Mouse (Mus musculus) cerebellum, adult 2 months (tissue): ENCODE results near the gene Serpina1b. TPM values are rescaled to one million over a fixed set of nuclear protein-coding genes. Genes with fewer than 3 reads are reported as not detected.

Source experiments
- DNase-seq, 2 experiments: peaks; one replicate each; pipeline ENCODE4 v3.0.0; 2021
- H3K27ac ChIP-seq: fragments of 200-500 bp; 2 replicates; pipeline ENCODE4 v1.5.1; 2012; ENCODE audit warnings: low read length, control low read depth, inconsistent platforms; ENCODE audit not compliant: insufficient read depth
- H3K27me3 ChIP-seq: fragments of 200-500 bp; 2 replicates; pipeline ENCODE4 v1.6.1; 2012; ENCODE audit warnings: inconsistent platforms, mild to moderate bottlenecking, low read length, moderate library complexity; ENCODE audit not compliant: control insufficient read depth, insufficient read depth
- H3K4me1 ChIP-seq: fragments of 200-500 bp; 2 replicates; pipeline ENCODE4 v1.6.1; 2011; ENCODE audit warnings: low read length; ENCODE audit not compliant: control insufficient read depth, insufficient read depth
- H3K4me3 ChIP-seq: fragments of 200-500 bp; replicated peaks from 2 replicates; pipeline ENCODE3; 2011; ENCODE audit warnings: mild to moderate bottlenecking, low read depth, low read length, control low read depth; ENCODE audit not compliant: insufficient read depth
- CTCF ChIP-seq: fragments of 200-500 bp; IDR thresholded peaks from 2 replicates; pipeline ENCODE4 v1.5.1; 2011; ENCODE audit warnings: low read depth, mild to moderate bottlenecking, control low read depth, low read length, moderate library complexity, borderline replicate concordance; ENCODE audit not compliant: insufficient read depth
- POLR2A ChIP-seq: fragments of 200-500 bp; IDR thresholded peaks from 2 replicates; pipeline ENCODE4 v1.6.1; 2011; ENCODE audit warnings: low read length, control low read depth, borderline replicate concordance; ENCODE audit not compliant: insufficient read depth
- WGBS: fragments of 180-500 bp; shearing (Covaris S2); methylation state at CpG from one replicate; pipeline ENCODE4 v1.1.7; 2018; 5-methylcytosine and 5-hydroxymethylcytosine counted together
- polyA plus RNA-seq: library from polyadenylated mRNA; depleted of rRNA; stranded (reverse); fragments of >200 nt; gene quantifications from 2 replicates; pipeline ENCODE4 v1.2.3, GENCODE M21; 2012

Serpina1b gene
- polyA plus RNA-seq, 1 experiment, result not detected

- Histone ChIP-seq H3K4me3 (no peak overlapping the region), H3K27ac (no peak overlapping the region), H3K4me1 (no peaks in the 10 kb centered on the region), H3K27me3 (no peaks in the 10 kb centered on the region)
- no peak for DNase-seq
- TF ChIP-seq POLR2A (no peak), CTCF (no peak)
- WGBS, result 75% methylated on average over 4 of the region's 4 CpGs
Measured at GRCm38 (mm10) chr12:103700144-103700750, 129.9 kb downstream of the Serpina1b start.

GRCm38 (mm10) chr12:103695429-103695828 is 134.7 kb downstream of the Serpina1b start, which contains the start of gene Serpina1f:
Gene Serpina1f, minus strand, starts transcription at chr12:103695529.
- no peak within 1 kb of the TSS for H3K27ac ChIP-seq
- WGBS, result 82% methylated on average over 8 of the region's 8 CpGs
- no peak for TF ChIP-seq CTCF
- no peak for TF ChIP-seq POLR2A
- H3K4me3 ChIP-seq, result no peak within 1 kb of the TSS
- no peaks in the 10 kb centered on the region for H3K4me1 ChIP-seq
- no peaks in the 10 kb centered on the region for H3K27me3 ChIP-seq
- no peak for DNase-seq

GRCm38 (mm10) chr12:103688221-103688814 is 141.9 kb downstream of the Serpina1b start:
- Histone ChIP-seq H3K27ac (no peak overlapping the region), H3K4me3 (no peak overlapping the region), H3K4me1 (no peaks in the 10 kb centered on the region), H3K27me3 (no peaks in the 10 kb centered on the region)
- WGBS, result 48% methylated on average over 3 of the region's 3 CpGs
- TF ChIP-seq POLR2A (no peak), CTCF (no peak)
- DNase-seq, result no peak

- Histone ChIP-seq H3K4me3 (no peak overlapping the region), H3K27me3 (no peaks in the 10 kb centered on the region), H3K4me1 (no peaks in the 10 kb centered on the region), H3K27ac (no peak overlapping the region)
- WGBS, result 49% methylated on average over 7 of the region's 7 CpGs
- no peak for TF ChIP-seq CTCF
- no peak for TF ChIP-seq POLR2A
- DNase-seq, result no peak
Measured at GRCm38 (mm10) chr12:103687021-103687420, 143.2 kb downstream of the Serpina1b start.

GRCm38 (mm10) chr12:103686050-103686449 is 144.1 kb downstream of the Serpina1b start:
- Histone ChIP-seq H3K27me3 (no peaks in the 10 kb centered on the region), H3K27ac (no peak overlapping the region), H3K4me1 (no peaks in the 10 kb centered on the region), H3K4me3 (no peak overlapping the region)
- 69% methylated on average over 3 of the region's 3 CpGs for WGBS
- TF ChIP-seq POLR2A (no peak), CTCF (no peak)
- no peak for DNase-seq

GRCm38 (mm10) chr12:103685386-103685785 is 144.8 kb downstream of the Serpina1b start:
- DNase-seq, result no peak
- H3K4me1 ChIP-seq, result no peaks in the 10 kb centered on the region
- no peak overlapping the region for H3K4me3 ChIP-seq
- no peaks in the 10 kb centered on the region for H3K27me3 ChIP-seq
- 71% methylated on average over 3 of the region's 3 CpGs for WGBS
- no peak overlapping the region for H3K27ac ChIP-seq
- TF ChIP-seq POLR2A, result no peak
- TF ChIP-seq CTCF, result no peak

GRCm38 (mm10) chr12:103683775-103684174 is 146.4 kb downstream of the Serpina1b start:
- no peak for DNase-seq
- TF ChIP-seq POLR2A (no peak), CTCF (no peak)
- H3K27ac ChIP-seq, result no peak overlapping the region
- no peaks in the 10 kb centered on the region for H3K27me3 ChIP-seq
- no peaks in the 10 kb centered on the region for H3K4me1 ChIP-seq
- 59% methylated on average over 4 of the region's 4 CpGs for WGBS
- H3K4me3 ChIP-seq, result no peak overlapping the region

GRCm38 (mm10) chr12:103681739-103682138 is 148.4 kb downstream of the Serpina1b start:
- H3K27ac ChIP-seq, result no peak overlapping the region
- no peaks in the 10 kb centered on the region for H3K27me3 ChIP-seq
- no peak overlapping the region for H3K4me3 ChIP-seq
- DNase-seq, result no peak
- H3K4me1 ChIP-seq, result no peaks in the 10 kb centered on the region
- TF ChIP-seq POLR2A, result no peak
- no peak for TF ChIP-seq CTCF
- 65% methylated on average over 2 of the region's 2 CpGs for WGBS
